Mouse (Mus musculus) midbrain, embryonic 13.5 days (tissue): ENCODE measurements around the gene Il17rd. TPM values are rescaled to one million over a fixed set of nuclear protein-coding genes. Genes with fewer than 3 reads are reported as not detected.

Experiments used
- ATAC-seq: fragments of 200-750 bp; cut with Nextera tagmentation; 2 replicates; pipeline ENCODE4 v1.8.0; 2017; ENCODE audit warnings: mild to moderate bottlenecking, moderate TSS enrichment, moderate library complexity
- H3K27ac ChIP-seq: fragments of 300-500 bp; sonication (generic); 2 replicates; pipeline ENCODE4 v1.5.1; 2015; ENCODE audit warnings: inconsistent platforms, mild to moderate bottlenecking, moderate library complexity
- H3K27me3 ChIP-seq: fragments of 300-500 bp; sonication (generic); 2 replicates; pipeline ENCODE4 v1.6.1; 2015; ENCODE audit warnings: mild to moderate bottlenecking, inconsistent platforms
- H3K36me3 ChIP-seq: fragments of 300-500 bp; sonication (generic); 2 replicates; pipeline ENCODE4 v1.6.1; 2015; ENCODE audit warnings: mild to moderate bottlenecking, inconsistent platforms
- H3K4me1 ChIP-seq: fragments of 300-500 bp; sonication (generic); replicated peaks from 2 replicates; pipeline ENCODE4 v1.6.1; 2015; ENCODE audit warnings: inconsistent platforms
- H3K4me2 ChIP-seq: fragments of 300-500 bp; sonication (generic); replicated peaks from 2 replicates; pipeline ENCODE4 v1.6.1; 2015; ENCODE audit warnings: moderate library complexity, mild to moderate bottlenecking, inconsistent platforms
- H3K4me3 ChIP-seq: fragments of 300-500 bp; sonication (generic); replicated peaks from 2 replicates; pipeline ENCODE4 v1.5.1; 2015; ENCODE audit warnings: mild to moderate bottlenecking, inconsistent platforms
- H3K9ac ChIP-seq: fragments of 300-500 bp; sonication (generic); replicated peaks from 2 replicates; pipeline ENCODE4 v1.6.1; 2015; ENCODE audit warnings: mild to moderate bottlenecking, inconsistent platforms
- H3K9me3 ChIP-seq: fragments of 300-500 bp; sonication (generic); 2 replicates; pipeline ENCODE4 v1.6.1; 2016; ENCODE audit warnings: mild to moderate bottlenecking, inconsistent platforms
- WGBS: fragments of 180-500 bp; shearing (Covaris S2); methylation state at CpG from one replicate; pipeline ENCODE4 v1.1.7; 2015; 5-methylcytosine and 5-hydroxymethylcytosine counted together
- polyA plus RNA-seq: library from polyadenylated mRNA; unstranded; fragments of >200 nt; fragmentation: Nextera tagmentation; extraction: Ambion mirVana; gene quantifications from 2 replicates; pipeline ENCODE4 v1.2.1, GENCODE M21; 2015

The Il17rd gene
- polyA plus RNA-seq, 1 experiment from 2014 or later = 2.5 TPM

- no peak overlapping the region for H3K4me2 ChIP-seq
- H3K4me1 ChIP-seq = no peaks in the 10 kb centered on the region
- no peak overlapping the region for H3K27ac ChIP-seq
- H3K36me3 ChIP-seq = no peaks in the 10 kb centered on the region
- no peak overlapping the region for H3K9ac ChIP-seq
- H3K27me3 ChIP-seq = no peaks in the 10 kb centered on the region
- no peak for ATAC-seq
- WGBS = 87% methylated on average over 4 of the region's 4 CpGs
- no peak overlapping the region for H3K4me3 ChIP-seq
- H3K9me3 ChIP-seq = no peaks in the 10 kb centered on the region
Measured at GRCm38 (mm10) chr14:27024664-27025063, 14.1 kb upstream of the Il17rd start.

- Histone ChIP-seq H3K4me2 (peak overlapping the region; percentile 11; the same call in 1 of the 2 replicates), H3K27ac (no peak overlapping the region), H3K4me3 (no peak overlapping the region), H3K4me1 (no peaks in the 10 kb centered on the region), H3K36me3 (no peaks in the 10 kb centered on the region), H3K9me3 (no peaks in the 10 kb centered on the region), H3K9ac (no peak overlapping the region), H3K27me3 (no peaks in the 10 kb centered on the region)
- peak; percentile 56 for ATAC-seq
- 3% methylated on average over 15 of the region's 15 CpGs for WGBS
Measured at GRCm38 (mm10) chr14:27029771-27030173, 9.0 kb upstream of the Il17rd start.

GRCm38 (mm10) chr14:27031142-27031541, 7.6 kb upstream of the Il17rd start:
- Histone ChIP-seq H3K9me3 (no peaks in the 10 kb centered on the region), H3K4me2 (no peak overlapping the region), H3K27ac (no peak overlapping the region), H3K4me3 (no peak overlapping the region), H3K27me3 (no peaks in the 10 kb centered on the region), H3K36me3 (no peaks in the 10 kb centered on the region), H3K9ac (no peak overlapping the region), H3K4me1 (no peaks in the 10 kb centered on the region)
- no peak for ATAC-seq
- WGBS = 13% methylated on average over 4 of the region's 4 CpGs

GRCm38 (mm10) chr14:27037513-27037912, 1.2 kb upstream of the Il17rd start:
- no peak for ATAC-seq
- Histone ChIP-seq H3K4me1 (peaks cover 12% of the 10 kb centered on the region), H3K4me2 (no peak overlapping the region), H3K27me3 (peaks cover 31% of the 10 kb centered on the region), H3K4me3 (no peak overlapping the region), H3K9ac (no peak overlapping the region), H3K27ac (no peak overlapping the region), H3K9me3 (no peaks in the 10 kb centered on the region), H3K36me3 (no peaks in the 10 kb centered on the region)
- WGBS = 62% methylated on average over 1 of the region's 1 CpGs

GRCm38 (mm10) chr14:27039281-27040248, 824 bp downstream of the Il17rd start:
- Histone ChIP-seq H3K36me3 (no peaks in the 10 kb centered on the region), H3K9ac (peak overlapping the region; percentile 79), H3K9me3 (no peaks in the 10 kb centered on the region), H3K4me2 (peak overlapping the region; percentile 96), H3K4me1 (peaks cover 21% of the 10 kb centered on the region), H3K27me3 (peaks cover 41% of the 10 kb centered on the region), H3K4me3 (peak overlapping the region; percentile 73), H3K27ac (peak overlapping the region; percentile 76)
- WGBS = under 1% methylated on average over 57 of the region's 59 CpGs
- peak; percentile 78 for ATAC-seq

GRCm38 (mm10) chr14:27040451-27040850, 1.7 kb downstream of the Il17rd start:
- no peak overlapping the region for H3K27ac ChIP-seq
- 8% methylated on average over 12 of the region's 12 CpGs for WGBS
- no peak overlapping the region; the same call in 1 of the 2 replicates for H3K9ac ChIP-seq
- peak overlapping the region; percentile 73 for H3K4me3 ChIP-seq
- ATAC-seq = no peak
- H3K9me3 ChIP-seq = no peaks in the 10 kb centered on the region
- H3K4me1 ChIP-seq = peaks cover 29% of the 10 kb centered on the region
- peaks cover 41% of the 10 kb centered on the region for H3K27me3 ChIP-seq
- peak overlapping the region; percentile 96 for H3K4me2 ChIP-seq
- no peaks in the 10 kb centered on the region for H3K36me3 ChIP-seq

- 0 out of 2 replicates have a peak overlapping the region, but pooled peaks have one; percentile 11 for H3K4me2 ChIP-seq
- H3K36me3 ChIP-seq = no peaks in the 10 kb centered on the region
- H3K9ac ChIP-seq = no peak overlapping the region
- no peak overlapping the region for H3K4me3 ChIP-seq
- WGBS = 54% methylated on average over 8 of the region's 8 CpGs
- no peaks in the 10 kb centered on the region for H3K9me3 ChIP-seq
- peaks cover 50% of the 10 kb centered on the region for H3K27me3 ChIP-seq
- H3K27ac ChIP-seq = no peak overlapping the region
- no peak for ATAC-seq
- peaks cover 30% of the 10 kb centered on the region for H3K4me1 ChIP-seq
Measured at GRCm38 (mm10) chr14:27042280-27042983, 3.7 kb downstream of the Il17rd start.

GRCm38 (mm10) chr14:27043416-27043815, 4.7 kb downstream of the Il17rd start:
- H3K27ac ChIP-seq = no peak overlapping the region

GRCm38 (mm10) chr14:27044221-27044966, 5.7 kb downstream of the Il17rd start:
- ATAC-seq = peak; percentile 37; the same call in 1 of the 2 replicates
- no peaks in the 10 kb centered on the region for H3K36me3 ChIP-seq
- no peak overlapping the region for H3K4me3 ChIP-seq
- no peaks in the 10 kb centered on the region for H3K9me3 ChIP-seq
- 0 out of 2 replicates have a peak overlapping the region, but pooled peaks have one; percentile 1 for H3K4me2 ChIP-seq
- peaks cover 42% of the 10 kb centered on the region for H3K4me1 ChIP-seq
- peaks cover 60% of the 10 kb centered on the region for H3K27me3 ChIP-seq
- WGBS = 9% methylated on average over 11 of the region's 11 CpGs
- H3K9ac ChIP-seq = no peak overlapping the region
- 0 out of 2 replicates have a peak overlapping the region, but pooled peaks have one; percentile 12 for H3K27ac ChIP-seq

More at GRCm38 (mm10) chr14:27043416-27043815, 4.7 kb downstream of the Il17rd start:
- H3K9me3 ChIP-seq = no peaks in the 10 kb centered on the region
- peaks cover 38% of the 10 kb centered on the region for H3K4me1 ChIP-seq
- WGBS = 75% methylated on average over 5 of the region's 5 CpGs
- no peak overlapping the region for H3K9ac ChIP-seq
- H3K4me2 ChIP-seq = no peak overlapping the region
- no peaks in the 10 kb centered on the region for H3K36me3 ChIP-seq
- H3K4me3 ChIP-seq = no peak overlapping the region
- ATAC-seq = no peak
- H3K27me3 ChIP-seq = peaks cover 54% of the 10 kb centered on the region

GRCm38 (mm10) chr14:27044967-27045361, 6.2 kb downstream of the Il17rd start:
- no peaks in the 10 kb centered on the region for H3K36me3 ChIP-seq
- H3K27me3 ChIP-seq = peaks cover 57% of the 10 kb centered on the region
- H3K4me2 ChIP-seq = 0 out of 2 replicates have a peak overlapping the region, but pooled peaks have one; percentile 1
- peaks cover 39% of the 10 kb centered on the region for H3K4me1 ChIP-seq
- no peak overlapping the region for H3K27ac ChIP-seq
- no peak overlapping the region for H3K4me3 ChIP-seq
- peak; percentile 37; the same call in 1 of the 2 replicates for ATAC-seq
- no peaks in the 10 kb centered on the region for H3K9me3 ChIP-seq
- no peak overlapping the region for H3K9ac ChIP-seq
- WGBS = 11% methylated on average over 2 of the region's 2 CpGs

- WGBS = 12% methylated on average over 8 of the region's 8 CpGs
- H3K4me1 ChIP-seq = peaks cover 59% of the 10 kb centered on the region
- no peaks in the 10 kb centered on the region for H3K9me3 ChIP-seq
- H3K36me3 ChIP-seq = no peaks in the 10 kb centered on the region
- H3K27me3 ChIP-seq = peaks cover 41% of the 10 kb centered on the region
- ATAC-seq = no peak
- no peak overlapping the region for H3K4me3 ChIP-seq
- H3K9ac ChIP-seq = no peak overlapping the region
- peak overlapping the region; percentile 35; the same call in 1 of the 2 replicates for H3K27ac ChIP-seq
- H3K4me2 ChIP-seq = no peak overlapping the region
Measured at GRCm38 (mm10) chr14:27048231-27048956, 9.7 kb downstream of the Il17rd start.
